Mouse (Mus musculus): ENCODE results near the gene Zfp94.

GRCm38 (mm10) chr7:24346444-24346843 is 30.0 kb upstream of the Zfp94 start:
- TF ChIP-seq CTCF (IDR thresholded peaks at IDR 0.05; ENCODE audit: insufficient read depth, low read depth, low read length) (no peak), POLR2A (IDR thresholded peaks at IDR 0.05; ENCODE audit: insufficient read depth, low read depth, low read length) (no peak)

Data from olfactory bulb, adult 2 months (tissue).